Mouse (Mus musculus) G1E (cell line): ENCODE data around the gene Alcam. TPM values are rescaled to one million over a fixed set of nuclear protein-coding genes. Genes with fewer than 3 reads are reported as not detected.

Source experiments
- ATAC-seq: 2 replicates; pipeline ENCODE4 v1.8.0; 2016; ENCODE audit warnings: mild to moderate bottlenecking; ENCODE audit not compliant: insufficient number of reproducible peaks, poor library complexity, low FRiP score, severe bottlenecking; ENCODE audit errors: extremely low read depth
- DNase-seq: peaks from one replicate; pipeline ENCODE4 v3.0.0; 2012; ENCODE audit warnings: low spot score
- H3K27me3 ChIP-seq: 2 replicates; pipeline ENCODE4 v1.6.1; 2012; ENCODE audit warnings: mild to moderate bottlenecking, low read length, inconsistent platforms; ENCODE audit not compliant: insufficient read depth
- H3K36me3 ChIP-seq: replicated peaks from 2 replicates; pipeline ENCODE3; 2012; ENCODE audit warnings: mild to moderate bottlenecking, inconsistent platforms
- H3K4me1 ChIP-seq: 2 replicates; pipeline ENCODE4 v1.6.1; 2012; ENCODE audit warnings: low read depth, low read length, inconsistent platforms, mixed read lengths; ENCODE audit not compliant: insufficient read depth
- H3K4me3 ChIP-seq: 2 replicates; pipeline ENCODE4 v1.5.1; 2012; ENCODE audit warnings: low read depth, mild to moderate bottlenecking, inconsistent platforms, low read length, moderate library complexity, mixed read lengths
- H3K9me3 ChIP-seq: replicated peaks from 2 replicates; pipeline ENCODE4 v1.6.1; 2012; ENCODE audit warnings: inconsistent platforms
- CTCF ChIP-seq: IDR thresholded peaks from 2 replicates; pipeline ENCODE4 v1.5.1; 2012; ENCODE audit warnings: low read depth, low read length, inconsistent platforms, mixed read lengths
- GATA1 ChIP-seq: IDR thresholded peaks from 2 replicates; pipeline ENCODE4 v1.6.1; 2012; ENCODE audit warnings: borderline replicate concordance, low read length, inconsistent platforms, mixed read lengths
- GATA2 ChIP-seq: IDR thresholded peaks from 2 replicates; pipeline ENCODE4 v1.6.1; 2012; ENCODE audit warnings: low read depth, low read length, inconsistent platforms, borderline replicate concordance
- POLR2AphosphoS5 ChIP-seq: IDR thresholded peaks from 2 replicates; pipeline ENCODE4 v1.6.1; 2012; ENCODE audit warnings: low read depth, low read length, inconsistent platforms; ENCODE audit not compliant: insufficient replicate concordance
- TAL1 ChIP-seq: conservative IDR thresholded peaks from 2 replicates; pipeline ENCODE4 v1.6.1; 2012; ENCODE audit warnings: low read depth, low read length, inconsistent platforms, mixed read lengths
- polyA plus RNA-seq: library from polyadenylated mRNA; stranded (reverse); fragments of >175 nt; gene quantifications from 2 replicates; pipeline ENCODE4 v1.2.3, GENCODE M21; 2012
- total RNA-seq, 2 experiments: library from RNA; stranded (forward) in 1 of 2; stranded (reverse) in 1 of 2; fragments of 200-1000 nt in 1 of 2; fragments of >200 nt in 1 of 2; fragmentation: Nextera tagmentation in 1 of 2; gene quantifications; 2 replicates each; pipeline ENCODE4 v1.2.3; 2014 to 2017

The Alcam gene
- total and polyA plus RNA-seq, 3 experiments = 0.11 TPM; not detected in 2

- no peak for ATAC-seq
- TF ChIP-seq TAL1 = no peak
- no peak for TF ChIP-seq GATA2
- TF ChIP-seq POLR2AphosphoS5 = no peak
- DNase-seq = no peak
- no peak overlapping the region for H3K4me3 ChIP-seq
- H3K27me3 ChIP-seq = no peaks in the 10 kb centered on the region
- H3K36me3 ChIP-seq = no peaks in the 10 kb centered on the region
- H3K9me3 ChIP-seq = peaks cover 6% of the 10 kb centered on the region; the same call in 1 of the 2 replicates
- no peaks in the 10 kb centered on the region for H3K4me1 ChIP-seq
Observed at GRCm38 (mm10) chr16:52433189-52433588, 20.7 kb downstream of the Alcam start.

- Histone ChIP-seq H3K4me1 (no peaks in the 10 kb centered on the region), H3K27me3 (no peaks in the 10 kb centered on the region), H3K36me3 (no peaks in the 10 kb centered on the region), H3K9me3 (peaks cover 6% of the 10 kb centered on the region; the same call in 1 of the 2 replicates), H3K4me3 (no peak overlapping the region)
- DNase-seq = no peak
- no peak for ATAC-seq
- no peak for TF ChIP-seq POLR2AphosphoS5
- TF ChIP-seq GATA1 = no peak
- no peak for TF ChIP-seq TAL1
- TF ChIP-seq CTCF = no peak
- no peak for TF ChIP-seq GATA2
Observed at GRCm38 (mm10) chr16:52432072-52432471, 21.8 kb downstream of the Alcam start.

- no peak for TF ChIP-seq TAL1
- Histone ChIP-seq H3K9me3 (0 out of 2 replicates have a peak, but pooled peaks cover 3% of the 10 kb centered on the region), H3K36me3 (no peaks in the 10 kb centered on the region), H3K4me3 (no peak overlapping the region), H3K4me1 (no peaks in the 10 kb centered on the region), H3K27me3 (no peaks in the 10 kb centered on the region)
- DNase-seq (no peak), ATAC-seq (no peak)
Observed at GRCm38 (mm10) chr16:52431590-52431989, 22.3 kb downstream of the Alcam start.

- 0 out of 2 replicates have a peak, but pooled peaks cover 3% of the 10 kb centered on the region for H3K9me3 ChIP-seq
- no peaks in the 10 kb centered on the region for H3K36me3 ChIP-seq
- H3K27me3 ChIP-seq = no peaks in the 10 kb centered on the region
- no peak for TF ChIP-seq CTCF
- no peak for TF ChIP-seq GATA1
- no peak for TF ChIP-seq POLR2AphosphoS5
- ATAC-seq (no peak), DNase-seq (no peak)
- H3K4me1 ChIP-seq = no peaks in the 10 kb centered on the region
- H3K4me3 ChIP-seq = no peak overlapping the region
Observed at GRCm38 (mm10) chr16:52430073-52430472, 23.8 kb downstream of the Alcam start.

GRCm38 (mm10) chr16:52429661-52430060, 24.2 kb downstream of the Alcam start:
- H3K4me1 ChIP-seq = no peaks in the 10 kb centered on the region
- ATAC-seq (no peak), DNase-seq (no peak)
- H3K27me3 ChIP-seq = no peaks in the 10 kb centered on the region
- no peak overlapping the region for H3K4me3 ChIP-seq
- H3K36me3 ChIP-seq = no peaks in the 10 kb centered on the region
- 0 out of 2 replicates have a peak, but pooled peaks cover 5% of the 10 kb centered on the region for H3K9me3 ChIP-seq
- TF ChIP-seq TAL1 (no peak), GATA2 (no peak), POLR2AphosphoS5 (no peak), GATA1 (no peak), CTCF (no peak)

GRCm38 (mm10) chr16:52428505-52428904, 25.4 kb downstream of the Alcam start:
- H3K36me3 ChIP-seq = no peaks in the 10 kb centered on the region
- TF ChIP-seq POLR2AphosphoS5 (no peak), CTCF (no peak), TAL1 (no peak), GATA2 (no peak), GATA1 (no peak)
- H3K9me3 ChIP-seq = 0 out of 2 replicates have a peak, but pooled peaks cover 5% of the 10 kb centered on the region
- no peak overlapping the region for H3K4me3 ChIP-seq
- no peaks in the 10 kb centered on the region for H3K27me3 ChIP-seq
- ATAC-seq = no peak
- H3K4me1 ChIP-seq = no peaks in the 10 kb centered on the region
- no peak for DNase-seq
